Mouse (Mus musculus): Measurements from ENCODE around the gene Abcc2. TPM values are rescaled to one million over a fixed set of nuclear protein-coding genes. Genes with fewer than 3 reads are reported as not detected.
A peak's percentile ranks its signal among the peaks of the same experiment; 100 is the strongest.

Gene Abcc2
- polyA plus RNA-seq, 1 experiment from 2014 or later = 7.4 TPM

- Histone ChIP-seq H3K27me3 (ENCODE audit: insufficient read depth, low read length) (no peaks in the 10 kb centered on the region), H3K4me2 (ENCODE audit: low read length) (no peak overlapping the region), H3K9me3 (replicated peaks; ENCODE audit: low read length) (no peaks in the 10 kb centered on the region), H3K9ac (ENCODE audit: low read depth, low read length) (no peak overlapping the region), H3K4me3 (replicated peaks; ENCODE audit: low read depth, low read length) (no peak overlapping the region), H3K4me1 (replicated peaks; ENCODE audit: insufficient read depth, low read length) (no peaks in the 10 kb centered on the region), H3K27ac (no peak overlapping the region), H3K36me3 (ENCODE audit: insufficient read depth, low read length) (no peaks in the 10 kb centered on the region)
- no peak for TF ChIP-seq CTCF (IDR thresholded peaks at IDR 0.05; ENCODE audit: low read depth)
- DNase-seq (ENCODE audit: low spot score) (no peak), ATAC-seq (replicated peaks; ENCODE audit: low FRiP score, low read depth) (no peak)
- WGBS = 71% methylated on average over 8 of the region's 8 CpGs
Measured at GRCm38 (mm10) chr19:43826855-43827254, 44.9 kb downstream of the Abcc2 start.

DNA sequence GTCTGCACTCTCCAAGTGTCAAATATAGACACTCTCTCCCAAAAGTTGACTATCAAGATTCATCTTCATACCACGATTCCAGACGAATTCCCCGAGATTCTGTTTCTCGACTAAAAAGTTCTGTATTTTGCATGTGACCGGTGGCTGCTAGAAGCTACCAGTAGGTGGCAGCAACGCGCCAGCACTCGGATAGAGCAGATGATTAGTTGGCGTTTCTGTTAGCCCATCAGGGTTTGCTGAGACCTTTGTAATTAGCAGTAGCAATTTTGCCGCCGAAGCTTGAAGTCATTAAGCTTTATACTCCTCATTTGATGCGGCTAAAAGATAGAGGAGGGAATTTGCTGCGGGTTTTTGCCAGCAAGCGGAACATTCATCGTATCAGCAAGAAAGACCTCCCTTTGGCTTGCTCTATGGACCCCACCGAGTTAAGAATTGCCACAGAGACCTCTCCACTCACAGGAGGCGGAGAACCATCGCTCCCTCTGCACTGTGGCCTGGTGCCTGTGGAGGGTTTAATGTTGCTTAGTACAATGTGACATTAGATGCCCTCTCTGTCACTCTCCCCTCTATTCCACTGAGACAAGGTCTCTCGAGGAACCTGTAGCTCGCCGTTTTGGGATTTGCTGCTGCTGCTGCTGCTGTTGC is 50.6 kb downstream of the Abcc2 start:
- no peaks in the 10 kb centered on the region for H3K27me3 ChIP-seq (ENCODE audit: insufficient read depth, low read length)
- 27% methylated on average over 21 of the region's 21 CpGs for WGBS
- H3K9ac ChIP-seq (ENCODE audit: low read depth, low read length) = no peak overlapping the region
- peak; percentile 98 for TF ChIP-seq CTCF (IDR thresholded peaks at IDR 0.05; ENCODE audit: low read depth)
- DNase-seq (ENCODE audit: low spot score) (peak; percentile 84), ATAC-seq (replicated peaks; ENCODE audit: low FRiP score, low read depth) (no peak)
- no peaks in the 10 kb centered on the region for H3K36me3 ChIP-seq (ENCODE audit: insufficient read depth, low read length)
- H3K27ac ChIP-seq = no peak overlapping the region
- H3K4me3 ChIP-seq (replicated peaks; ENCODE audit: low read depth, low read length) = no peak overlapping the region
- H3K4me2 ChIP-seq (ENCODE audit: low read length) = no peak overlapping the region; the same call in 1 of the 2 replicates
- no peaks in the 10 kb centered on the region for H3K4me1 ChIP-seq (replicated peaks; ENCODE audit: insufficient read depth, low read length)
- H3K9me3 ChIP-seq (replicated peaks; ENCODE audit: low read length) = no peaks in the 10 kb centered on the region

DNA sequence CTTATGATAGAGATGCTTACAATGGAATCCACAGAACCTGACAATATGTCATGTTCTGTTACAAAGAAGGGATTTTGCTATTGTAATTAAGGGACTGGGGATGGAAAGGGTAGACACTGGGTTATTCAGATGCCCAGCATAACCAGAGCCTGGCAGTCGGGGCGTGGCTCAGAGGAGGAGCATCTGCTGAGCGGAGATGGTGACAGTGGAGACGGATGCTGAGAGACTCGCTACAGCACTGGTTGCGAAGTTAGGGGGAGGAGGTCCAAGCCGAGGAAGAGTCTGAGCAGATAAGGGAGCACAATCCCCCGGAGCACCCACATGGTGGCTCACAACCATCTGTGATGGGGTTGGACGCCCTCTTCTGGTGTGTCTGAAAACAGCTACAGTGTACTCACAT is 61.2 kb downstream of the Abcc2 start:
- Histone ChIP-seq H3K4me1 (replicated peaks; ENCODE audit: insufficient read depth, low read length) (no peaks in the 10 kb centered on the region), H3K36me3 (ENCODE audit: insufficient read depth, low read length) (peaks cover 14% of the 10 kb centered on the region), H3K4me3 (replicated peaks; ENCODE audit: low read depth, low read length) (no peak overlapping the region), H3K9me3 (replicated peaks; ENCODE audit: low read length) (no peaks in the 10 kb centered on the region), H3K27ac (no peak overlapping the region), H3K4me2 (ENCODE audit: low read length) (no peak overlapping the region), H3K9ac (ENCODE audit: low read depth, low read length) (no peak overlapping the region), H3K27me3 (ENCODE audit: insufficient read depth, low read length) (no peaks in the 10 kb centered on the region)
- DNase-seq (ENCODE audit: low spot score) (no peak), ATAC-seq (replicated peaks; ENCODE audit: low FRiP score, low read depth) (no peak)
- 87% methylated on average over 9 of the region's 9 CpGs for WGBS
- 0 out of 2 replicates have a peak, but pooled peaks have one; percentile 9 for TF ChIP-seq CTCF (IDR thresholded peaks at IDR 0.05; ENCODE audit: low read depth)

DNA sequence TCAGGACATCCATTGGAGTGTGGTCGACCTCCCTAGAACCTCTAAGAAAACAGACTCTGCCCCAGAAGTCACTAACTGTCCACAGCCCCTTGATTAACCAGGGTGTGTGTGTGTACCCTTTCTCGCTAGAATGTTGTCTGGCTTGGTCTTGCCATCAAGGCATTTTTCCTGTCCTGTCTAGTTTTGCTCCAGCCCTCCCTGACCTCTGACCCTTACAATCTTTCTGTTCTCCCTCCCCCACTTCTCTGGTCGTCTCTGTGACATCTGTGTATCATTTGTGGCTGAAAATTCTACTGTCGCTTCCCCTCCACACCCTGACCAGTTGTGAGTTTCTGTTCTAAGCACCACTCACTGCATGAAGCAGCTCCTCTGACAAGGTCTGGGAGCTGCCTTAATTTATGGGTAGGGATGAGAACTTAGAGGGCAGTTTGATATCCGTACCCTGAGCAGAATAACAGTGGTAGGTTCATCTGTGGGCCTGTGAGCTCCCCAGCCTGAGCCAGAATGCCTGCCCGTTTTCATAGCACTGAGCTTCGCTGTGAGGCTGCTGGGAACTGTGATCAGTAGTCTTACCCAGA is 63.4 kb downstream of the Abcc2 start:
- TF ChIP-seq CTCF (IDR thresholded peaks at IDR 0.05; ENCODE audit: low read depth) = no peak
- WGBS = 30% methylated on average over 7 of the region's 7 CpGs
- ATAC-seq (replicated peaks; ENCODE audit: low FRiP score, low read depth) (no peak), DNase-seq (ENCODE audit: low spot score) (peak; percentile 55)
- Histone ChIP-seq H3K4me3 (replicated peaks; ENCODE audit: low read depth, low read length) (no peak overlapping the region), H3K36me3 (ENCODE audit: insufficient read depth, low read length) (peaks cover 36% of the 10 kb centered on the region), H3K4me2 (ENCODE audit: low read length) (no peak overlapping the region), H3K27me3 (ENCODE audit: insufficient read depth, low read length) (no peaks in the 10 kb centered on the region), H3K4me1 (replicated peaks; ENCODE audit: insufficient read depth, low read length) (no peaks in the 10 kb centered on the region), H3K27ac (0 out of 2 replicates have a peak overlapping the region, but pooled peaks have one; percentile 10), H3K9ac (ENCODE audit: low read depth, low read length) (no peak overlapping the region), H3K9me3 (replicated peaks; ENCODE audit: low read length) (no peaks in the 10 kb centered on the region)

DNA sequence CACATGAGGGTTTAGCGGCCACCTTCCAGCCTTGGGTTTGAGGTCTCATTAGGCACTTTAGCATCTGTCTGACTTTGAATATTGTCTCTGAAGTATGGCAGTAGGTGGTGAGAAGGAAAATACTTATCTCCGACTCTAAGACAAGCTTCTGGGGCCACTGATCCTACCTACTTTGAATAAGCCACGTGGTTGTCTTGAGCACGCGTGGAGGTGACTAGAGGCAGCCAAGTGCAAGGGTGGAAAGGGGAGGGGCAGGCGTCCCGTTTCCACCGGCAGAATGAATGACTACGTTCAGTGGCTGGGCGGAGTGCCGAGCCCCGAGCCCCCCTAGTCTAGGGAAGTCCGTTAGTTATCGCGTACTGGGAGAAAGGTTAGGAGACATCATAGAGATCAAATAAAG is 65.1 kb downstream of the Abcc2 start:
- ATAC-seq (replicated peaks; ENCODE audit: low FRiP score, low read depth) = no peak
- no peak overlapping the region for H3K4me2 ChIP-seq (ENCODE audit: low read length)
- DNase-seq (ENCODE audit: low spot score) = no peak
- H3K9ac ChIP-seq (ENCODE audit: low read depth, low read length) = no peak overlapping the region
- H3K36me3 ChIP-seq (ENCODE audit: insufficient read depth, low read length) = peaks cover 50% of the 10 kb centered on the region
- H3K27me3 ChIP-seq (ENCODE audit: insufficient read depth, low read length) = no peaks in the 10 kb centered on the region
- 81% methylated on average over 15 of the region's 15 CpGs for WGBS
- H3K27ac ChIP-seq = no peak overlapping the region
- H3K4me3 ChIP-seq (replicated peaks; ENCODE audit: low read depth, low read length) = no peak overlapping the region
- H3K9me3 ChIP-seq (replicated peaks; ENCODE audit: low read length) = no peaks in the 10 kb centered on the region
- TF ChIP-seq CTCF (IDR thresholded peaks at IDR 0.05; ENCODE audit: low read depth) = no peak
- H3K4me1 ChIP-seq (replicated peaks; ENCODE audit: insufficient read depth, low read length) = no peaks in the 10 kb centered on the region

GRCm38 (mm10) chr19:43847966-43848365 is 66.0 kb downstream of the Abcc2 start:
- DNase-seq (ENCODE audit: low spot score) (no peak), ATAC-seq (replicated peaks; ENCODE audit: low FRiP score, low read depth) (no peak)
- H3K4me3 ChIP-seq (replicated peaks; ENCODE audit: low read depth, low read length) = no peak overlapping the region
- no peaks in the 10 kb centered on the region for H3K4me1 ChIP-seq (replicated peaks; ENCODE audit: insufficient read depth, low read length)
- H3K4me2 ChIP-seq (ENCODE audit: low read length) = no peak overlapping the region
- no peak overlapping the region for H3K9ac ChIP-seq (ENCODE audit: low read depth, low read length)
- H3K27me3 ChIP-seq (ENCODE audit: insufficient read depth, low read length) = no peaks in the 10 kb centered on the region
- WGBS = 94% methylated on average over 15 of the region's 15 CpGs
- TF ChIP-seq CTCF (IDR thresholded peaks at IDR 0.05; ENCODE audit: low read depth) = no peak
- no peak overlapping the region for H3K27ac ChIP-seq
- peaks cover 55% of the 10 kb centered on the region for H3K36me3 ChIP-seq (ENCODE audit: insufficient read depth, low read length)
- no peaks in the 10 kb centered on the region for H3K9me3 ChIP-seq (replicated peaks; ENCODE audit: low read length)
